Mouse (Mus musculus) erythroblast, embryonic 14.5 days (primary cell): ENCODE measurements around the gene Sorbs2.

Source experiments
- GATA1 ChIP-seq: IDR thresholded peaks from 2 replicates; pipeline ENCODE4 v1.6.1; 2012; ENCODE audit warnings: low read length, inconsistent platforms, mixed read lengths
- TAL1 ChIP-seq: IDR thresholded peaks from 3 replicates; pipeline ENCODE4 v1.6.1; 2012; ENCODE audit warnings: low read length, inconsistent platforms, mixed read lengths

DNA sequence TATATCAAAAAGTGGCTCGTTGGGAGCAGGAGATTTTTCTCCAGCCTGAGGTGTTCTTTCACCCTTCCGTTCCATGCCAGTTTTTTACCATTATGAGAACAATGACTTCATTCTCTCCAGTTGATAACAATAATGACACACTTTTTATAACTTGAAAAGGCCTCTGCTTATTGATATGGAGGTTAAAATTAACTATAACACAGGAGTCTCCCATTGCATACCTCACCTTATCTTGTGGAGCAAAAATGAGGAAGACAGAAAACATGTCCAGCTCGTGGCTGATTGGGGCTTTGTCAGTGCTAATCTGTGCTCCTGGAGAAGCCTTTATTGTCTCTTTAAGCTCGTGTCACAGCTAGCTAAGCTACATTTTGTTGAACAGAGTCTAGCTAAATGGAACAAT lies 77.6 kb downstream of the Sorbs2 start:
- TF ChIP-seq TAL1 (no peak), GATA1 (no peak)
